Mouse (Mus musculus) midbrain, embryonic 10.5 days (tissue): ENCODE results near the gene Aff4. TPM values are rescaled to one million over a fixed set of nuclear protein-coding genes. Genes with fewer than 3 reads are reported as not detected.
"Not testable (repeated sequence)": the region's sequence is repeated elsewhere in the genome, so short reads cannot be mapped to it uniquely, and the experiment has no call there.

ENCODE experiments used
- DNase-seq: peaks from one replicate; pipeline ENCODE4 v3.0.0-alpha.2; 2017; ENCODE audit warnings: low spot score
- H3K27ac ChIP-seq: fragments of 300-500 bp; sonication (generic); replicated peaks from 2 replicates; pipeline ENCODE4 v1.5.1; 2016; ENCODE audit warnings: mild to moderate bottlenecking
- H3K27me3 ChIP-seq: fragments of 300-500 bp; sonication (generic); 2 replicates; pipeline ENCODE4 v1.6.1; 2016; ENCODE audit warnings: low read depth, mild to moderate bottlenecking; ENCODE audit not compliant: poor library complexity, severe bottlenecking
- H3K36me3 ChIP-seq: fragments of 300-500 bp; sonication (generic); 2 replicates; pipeline ENCODE4 v1.6.1; 2016; ENCODE audit warnings: mild to moderate bottlenecking, moderate library complexity
- H3K4me1 ChIP-seq: fragments of 300-500 bp; sonication (generic); 2 replicates; pipeline ENCODE4 v1.6.1; 2016
- H3K4me3 ChIP-seq: fragments of 300-500 bp; sonication (generic); 2 replicates; pipeline ENCODE4 v1.5.1; 2016; ENCODE audit warnings: mild to moderate bottlenecking, moderate library complexity
- H3K9me3 ChIP-seq: fragments of 300-500 bp; sonication (generic); replicated peaks from 2 replicates; pipeline ENCODE4 v1.6.1; 2016; ENCODE audit warnings: mild to moderate bottlenecking
- WGBS: fragments of 180-500 bp; shearing (Covaris S2); methylation state at CpG from one replicate; pipeline ENCODE4 v1.1.7; 2016; 5-methylcytosine and 5-hydroxymethylcytosine counted together
- polyA plus RNA-seq: library from polyadenylated mRNA; unstranded; fragments of >200 nt; fragmentation: Nextera tagmentation; extraction: Ambion mirVana; gene quantifications from 2 replicates; pipeline ENCODE4 v1.2.1, GENCODE M21; 2016

The Aff4 gene
- polyA plus RNA-seq, 1 experiment from 2014 or later = 27.7 TPM

GRCm38 (mm10) chr11:53318568-53318967, 32.1 kb upstream of the Aff4 start:
- not testable (repeated sequence) for H3K9me3 ChIP-seq, H3K4me1 ChIP-seq, H3K27ac ChIP-seq, H3K36me3 ChIP-seq, H3K4me3 ChIP-seq, DNase-seq, H3K27me3 ChIP-seq
- 85% methylated on average over 3 of the region's 3 CpGs for WGBS

- H3K36me3 ChIP-seq = not testable (repeated sequence)
These were observed 30.8 kb upstream of the Aff4 start for GRCm38 (mm10) chr11:53319867-53320266.

GRCm38 (mm10) chr11:53324512-53324968, 26.1 kb upstream of the Aff4 start, which contains the start of gene Zcchc10:
Gene Zcchc10 (plus strand): TSS chr11:53324679.
- Histone ChIP-seq H3K4me3 (peak within 1 kb of the TSS; percentile 88), H3K9me3 (no peaks in the 10 kb centered on the region), H3K27me3 (no peaks in the 10 kb centered on the region), H3K4me1 (peaks cover 9% of the 10 kb centered on the region), H3K27ac (peak within 1 kb of the TSS; percentile 92), H3K36me3 (peaks cover 27% of the 10 kb centered on the region)
- DNase-seq = peak; percentile 89
- WGBS = under 1% methylated on average over 21 of the region's 21 CpGs

More at GRCm38 (mm10) chr11:53319867-53320266, 30.8 kb upstream of the Aff4 start:
- H3K4me1 ChIP-seq, H3K27ac ChIP-seq, DNase-seq, H3K9me3 ChIP-seq, H3K4me3 ChIP-seq, H3K27me3 ChIP-seq: not testable (repeated sequence)
- WGBS = 92% methylated on average over 13 of the region's 13 CpGs

- H3K36me3 ChIP-seq = peaks cover 70% of the 10 kb centered on the region
These were observed 20.3 kb upstream of the Aff4 start for GRCm38 (mm10) chr11:53330325-53330724.

GRCm38 (mm10) chr11:53331121-53331520, 19.5 kb upstream of the Aff4 start:
- Histone ChIP-seq H3K27me3 (no peaks in the 10 kb centered on the region), H3K4me3 (no peak overlapping the region), H3K27ac (no peak overlapping the region), H3K4me1 (peaks cover 6% of the 10 kb centered on the region; the same call in 1 of the 2 replicates), H3K36me3 (peaks cover 70% of the 10 kb centered on the region), H3K9me3 (no peaks in the 10 kb centered on the region)
- DNase-seq = no peak
- 94% methylated on average over 6 of the region's 6 CpGs for WGBS

More at GRCm38 (mm10) chr11:53330325-53330724, 20.3 kb upstream of the Aff4 start:
- H3K4me1 ChIP-seq = peaks cover 4% of the 10 kb centered on the region
- H3K4me3 ChIP-seq = no peak overlapping the region
- DNase-seq = no peak
- H3K9me3 ChIP-seq = no peaks in the 10 kb centered on the region
- no peak overlapping the region for H3K27ac ChIP-seq
- no peaks in the 10 kb centered on the region for H3K27me3 ChIP-seq
- WGBS = 93% methylated on average over 7 of the region's 7 CpGs

DNA sequence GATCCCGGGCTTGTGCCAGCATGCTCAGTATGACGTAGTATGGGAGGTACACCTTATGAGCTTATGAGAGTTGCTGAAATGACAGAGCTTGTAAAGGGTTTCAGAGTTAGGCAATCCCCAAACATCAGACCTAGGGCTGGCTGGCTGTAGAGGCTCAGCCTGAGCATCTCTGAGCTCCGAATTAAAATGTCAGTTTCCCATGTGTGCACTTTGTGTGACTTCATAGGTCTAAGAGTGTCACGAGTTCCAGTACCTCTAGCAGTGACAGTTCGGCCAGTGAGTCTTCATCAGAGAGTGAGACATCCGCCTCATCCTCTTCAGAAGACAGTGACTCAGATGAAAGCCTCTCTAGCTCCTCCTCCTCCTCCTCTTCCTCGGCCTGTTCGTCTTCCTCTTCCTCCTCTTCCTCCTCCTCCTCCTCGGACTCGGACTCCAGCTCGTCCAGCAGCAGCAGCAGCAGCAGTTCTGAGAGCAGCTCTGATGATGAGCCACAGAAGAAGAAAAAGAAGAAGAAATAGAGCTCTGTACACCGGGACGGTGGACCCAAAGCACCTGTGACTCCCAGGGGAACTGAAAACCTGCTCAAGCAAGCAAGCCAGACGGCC, 18.5 kb upstream of the Aff4 start:
- Histone ChIP-seq H3K27me3 (no peaks in the 10 kb centered on the region), H3K27ac (no peak overlapping the region), H3K9me3 (no peaks in the 10 kb centered on the region), H3K36me3 (peaks cover 67% of the 10 kb centered on the region), H3K4me1 (peaks cover 6% of the 10 kb centered on the region; the same call in 1 of the 2 replicates), H3K4me3 (no peak overlapping the region)
- 90% methylated on average over 14 of the region's 14 CpGs for WGBS
- DNase-seq = no peak

- no peak overlapping the region for H3K27ac ChIP-seq
- no peaks in the 10 kb centered on the region for H3K27me3 ChIP-seq
- WGBS = 34% methylated on average over 3 of the region's 3 CpGs
- peaks cover 33% of the 10 kb centered on the region for H3K36me3 ChIP-seq
- H3K4me1 ChIP-seq = peaks cover 6% of the 10 kb centered on the region; the same call in 1 of the 2 replicates
- DNase-seq = no peak
- no peaks in the 10 kb centered on the region for H3K9me3 ChIP-seq
- H3K4me3 ChIP-seq = no peak overlapping the region
These were observed 15.0 kb upstream of the Aff4 start for GRCm38 (mm10) chr11:53335505-53336181.

- Histone ChIP-seq H3K4me1 (peaks cover 6% of the 10 kb centered on the region; the same call in 1 of the 2 replicates), H3K9me3 (no peaks in the 10 kb centered on the region), H3K27me3 (no peaks in the 10 kb centered on the region), H3K27ac (no peak overlapping the region), H3K4me3 (no peak overlapping the region), H3K36me3 (peaks cover 27% of the 10 kb centered on the region)
- DNase-seq = no peak
These were observed 14.5 kb upstream of the Aff4 start for GRCm38 (mm10) chr11:53336182-53336571.

- Histone ChIP-seq H3K27me3 (no peaks in the 10 kb centered on the region), H3K4me3 (no peak overlapping the region), H3K36me3 (peaks cover 20% of the 10 kb centered on the region), H3K4me1 (peaks cover 6% of the 10 kb centered on the region; the same call in 1 of the 2 replicates), H3K27ac (no peak overlapping the region), H3K9me3 (no peaks in the 10 kb centered on the region)
- 73% methylated on average over 1 of the region's 1 CpGs for WGBS
- no peak for DNase-seq
These were observed 13.7 kb upstream of the Aff4 start for GRCm38 (mm10) chr11:53336924-53337323.

GRCm38 (mm10) chr11:53337684-53338083, 12.9 kb upstream of the Aff4 start:
- Histone ChIP-seq H3K27me3 (no peaks in the 10 kb centered on the region), H3K27ac (no peak overlapping the region), H3K9me3 (no peaks in the 10 kb centered on the region), H3K4me1 (peaks cover 6% of the 10 kb centered on the region; the same call in 1 of the 2 replicates), H3K4me3 (no peak overlapping the region), H3K36me3 (peaks cover 12% of the 10 kb centered on the region)
- no peak for DNase-seq
- WGBS = 67% methylated on average over 8 of the region's 8 CpGs

GRCm38 (mm10) chr11:53341019-53341418, 9.6 kb upstream of the Aff4 start:
- WGBS = 93% methylated on average over 9 of the region's 10 CpGs
- not testable (repeated sequence) for H3K4me1 ChIP-seq, H3K36me3 ChIP-seq, H3K4me3 ChIP-seq, H3K27me3 ChIP-seq, H3K9me3 ChIP-seq, DNase-seq, H3K27ac ChIP-seq

DNA sequence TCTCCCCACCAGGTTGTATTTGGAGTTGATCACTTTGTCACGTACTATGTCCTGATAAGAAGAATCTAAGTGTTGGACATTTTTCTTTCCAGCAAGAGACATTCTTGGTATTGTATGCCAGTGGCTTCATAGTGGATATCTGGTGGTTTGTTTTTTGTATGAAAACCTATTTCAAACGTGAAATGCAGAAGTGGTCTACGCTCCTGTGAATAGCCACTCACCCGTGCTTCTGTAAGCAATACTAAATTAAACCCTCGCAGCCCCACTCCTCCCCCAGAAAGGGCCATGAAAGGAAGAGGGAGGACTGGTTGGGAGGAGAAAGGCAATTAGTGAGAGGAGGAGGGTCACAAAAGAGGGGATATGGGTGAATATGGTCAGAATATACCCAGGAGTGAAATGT, 7.9 kb upstream of the Aff4 start:
- Histone ChIP-seq H3K27me3 (no peaks in the 10 kb centered on the region), H3K27ac (no peak overlapping the region), H3K9me3 (no peaks in the 10 kb centered on the region), H3K4me1 (no peaks in the 10 kb centered on the region), H3K4me3 (no peak overlapping the region), H3K36me3 (no peaks in the 10 kb centered on the region)
- 75% methylated on average over 5 of the region's 5 CpGs for WGBS
- DNase-seq = no peak

- Histone ChIP-seq H3K27me3 (no peaks in the 10 kb centered on the region; the same call in 1 of the 2 replicates), H3K4me1 (peaks cover 4% of the 10 kb centered on the region), H3K9me3 (no peaks in the 10 kb centered on the region), H3K36me3 (no peaks in the 10 kb centered on the region), H3K27ac (no peak overlapping the region), H3K4me3 (no peak overlapping the region)
- 47% methylated on average over 5 of the region's 5 CpGs for WGBS
- no peak for DNase-seq
These were observed 5.3 kb upstream of the Aff4 start for GRCm38 (mm10) chr11:53345328-53345727.
